Mouse (Mus musculus): ENCODE results near the gene Upk3bl. TPM values are rescaled to one million over a fixed set of nuclear protein-coding genes. Genes with fewer than 3 reads are reported as not detected.

The Upk3bl gene
- total RNA-seq, 1 experiment: 2.2 TPM

GRCm38 (mm10) chr5:136095089-136095488 is 40.8 kb downstream of the Upk3bl start:
- in situ Hi-C loops (cut with MboI; ENCODE audit: low sequenced_read_pairs in 2 of 2, unreplicated experiment in 2 of 2): no loop called here
- TF ChIP-seq CHD2 (IDR thresholded peaks at IDR 0.05; ENCODE audit: low read depth, low read length) (no peak), ZNF384 (IDR thresholded peaks at IDR 0.05; ENCODE audit: low read depth, low read length) (no peak), ZC3H11A (IDR thresholded peaks at IDR 0.05; ENCODE audit: borderline replicate concordance, low read depth, low read length) (no peak), HCFC1 (IDR thresholded peaks at IDR 0.05; ENCODE audit: borderline replicate concordance, insufficient read depth, low read length) (no peak), MAFK (IDR thresholded peaks at IDR 0.05; ENCODE audit: insufficient read depth, low read depth, low read length) (no peak)

GRCm38 (mm10) chr5:136098536-136098935 is 44.2 kb downstream of the Upk3bl start:
- Histone ChIP-seq H3K27ac (ENCODE audit: insufficient read depth, low read depth, low read length, poor library complexity, severe bottlenecking) (peak overlapping the region; percentile 14), H3K36me3 (ENCODE audit: control insufficient read depth, insufficient read depth, low read length, poor library complexity, severe bottlenecking) (no peaks in the 10 kb centered on the region), H3K4me3 (ENCODE audit: insufficient read depth in 1 of 2, low read depth in 1 of 2, low read length in 2 of 2, poor library complexity in 1 of 2, severe bottlenecking in 1 of 2) (no peak overlapping the region), H3K9ac (ENCODE audit: insufficient read depth, low read depth, low read length, poor library complexity, severe bottlenecking) (no peak overlapping the region), H3K9me3 (ENCODE audit: control insufficient read depth, insufficient read depth, low read depth, low read length) (no peaks in the 10 kb centered on the region), H3K4me1 (ENCODE audit: control insufficient read depth in 2 of 2, insufficient read depth in 2 of 2, low read length in 2 of 2, poor library complexity in 1 of 2) (peaks cover 2 to 32% of the 10 kb centered on the region in 2 experiments; a peak in 3 of 4 replicates)
- no peak for DNase-seq (ENCODE audit: low read depth, low spot score)
- no peak for TF ChIP-seq MAFK (IDR thresholded peaks at IDR 0.05; ENCODE audit: insufficient read depth, low read depth, low read length)
- TF ChIP-seq CHD2 (IDR thresholded peaks at IDR 0.05; ENCODE audit: low read depth, low read length): no peak
- TF ChIP-seq HCFC1 (IDR thresholded peaks at IDR 0.05; ENCODE audit: borderline replicate concordance, insufficient read depth, low read length): no peak
- no peak for TF ChIP-seq ZNF384 (IDR thresholded peaks at IDR 0.05; ENCODE audit: low read depth, low read length)
- no peak for TF ChIP-seq ZC3H11A (IDR thresholded peaks at IDR 0.05; ENCODE audit: borderline replicate concordance, low read depth, low read length)
- in situ Hi-C loops (cut with MboI; ENCODE audit: low sequenced_read_pairs in 2 of 2, unreplicated experiment in 2 of 2): no loop called here

More at GRCm38 (mm10) chr5:136095089-136095488, 40.8 kb downstream of the Upk3bl start:
- Histone ChIP-seq H3K9me3 (ENCODE audit: control insufficient read depth, insufficient read depth, low read depth, low read length) (no peaks in the 10 kb centered on the region), H3K4me3 (ENCODE audit: insufficient read depth in 1 of 2, low read depth in 1 of 2, low read length in 2 of 2, poor library complexity in 1 of 2, severe bottlenecking in 1 of 2) (no peak overlapping the region), H3K4me1 (ENCODE audit: control insufficient read depth in 2 of 2, insufficient read depth in 2 of 2, low read length in 2 of 2, poor library complexity in 1 of 2) (peaks cover 2 to 10% of the 10 kb centered on the region in 2 experiments; a peak in 3 of 4 replicates), H3K27ac (ENCODE audit: insufficient read depth, low read depth, low read length, poor library complexity, severe bottlenecking) (no peak overlapping the region), H3K36me3 (ENCODE audit: control insufficient read depth, insufficient read depth, low read length, poor library complexity, severe bottlenecking) (no peaks in the 10 kb centered on the region), H3K9ac (ENCODE audit: insufficient read depth, low read depth, low read length, poor library complexity, severe bottlenecking) (no peak overlapping the region)
- DNase-seq (ENCODE audit: low read depth, low spot score): no peak

- Histone ChIP-seq H3K27ac (ENCODE audit: insufficient read depth, low read depth, low read length, poor library complexity, severe bottlenecking) (no peak overlapping the region), H3K9ac (ENCODE audit: insufficient read depth, low read depth, low read length, poor library complexity, severe bottlenecking) (peak overlapping the region; percentile 73), H3K36me3 (ENCODE audit: control insufficient read depth, insufficient read depth, low read length, poor library complexity, severe bottlenecking) (no peaks in the 10 kb centered on the region), H3K9me3 (ENCODE audit: control insufficient read depth, insufficient read depth, low read depth, low read length) (no peaks in the 10 kb centered on the region), H3K4me3 (ENCODE audit: insufficient read depth in 1 of 2, low read depth in 1 of 2, low read length in 2 of 2, poor library complexity in 1 of 2, severe bottlenecking in 1 of 2) (peak overlapping the region; percentile 8 to 56; a peak in 3 of 4 replicates), H3K4me1 (ENCODE audit: control insufficient read depth in 2 of 2, insufficient read depth in 2 of 2, low read length in 2 of 2, poor library complexity in 1 of 2) (peaks cover 0 to 34% of the 10 kb centered on the region in 2 experiments; a peak in 3 of 4 replicates)
- DNase-seq (ENCODE audit: low read depth, low spot score): peak; percentile 79
- in situ Hi-C loops (cut with MboI; ENCODE audit: low sequenced_read_pairs in 2 of 2, unreplicated experiment in 2 of 2): no loop called here
- TF ChIP-seq HCFC1 (IDR thresholded peaks at IDR 0.05; ENCODE audit: borderline replicate concordance, insufficient read depth, low read length) (peak; percentile 43; the same call in 1 of the 2 replicates), ZNF384 (IDR thresholded peaks at IDR 0.05; ENCODE audit: low read depth, low read length) (peak; percentile 26; the same call in 1 of the 2 replicates), CHD2 (IDR thresholded peaks at IDR 0.05; ENCODE audit: low read depth, low read length) (no peak), MAFK (IDR thresholded peaks at IDR 0.05; ENCODE audit: insufficient read depth, low read depth, low read length) (peak; percentile 75; the same call in 1 of the 2 replicates), ZC3H11A (IDR thresholded peaks at IDR 0.05; ENCODE audit: borderline replicate concordance, low read depth, low read length) (no peak)
Observed at GRCm38 (mm10) chr5:136102099-136102820, 48.0 kb downstream of the Upk3bl start.

GRCm38 (mm10) chr5:136104511-136104910 is 50.2 kb downstream of the Upk3bl start:
- H3K27ac ChIP-seq (ENCODE audit: insufficient read depth, low read depth, low read length, poor library complexity, severe bottlenecking): no peak overlapping the region
- TF ChIP-seq HCFC1 (IDR thresholded peaks at IDR 0.05; ENCODE audit: borderline replicate concordance, insufficient read depth, low read length) (peak; percentile 58; the same call in 1 of the 2 replicates), ZC3H11A (IDR thresholded peaks at IDR 0.05; ENCODE audit: borderline replicate concordance, low read depth, low read length) (no peak), MAFK (IDR thresholded peaks at IDR 0.05; ENCODE audit: insufficient read depth, low read depth, low read length) (no peak), CHD2 (IDR thresholded peaks at IDR 0.05; ENCODE audit: low read depth, low read length) (no peak), ZNF384 (IDR thresholded peaks at IDR 0.05; ENCODE audit: low read depth, low read length) (0 out of 2 replicates have a peak, but pooled peaks have one; percentile 26)
- H3K4me1 ChIP-seq (ENCODE audit: control insufficient read depth in 2 of 2, insufficient read depth in 2 of 2, low read length in 2 of 2, poor library complexity in 1 of 2): peaks cover 0 to 37% of the 10 kb centered on the region in 2 experiments; a peak in 2 of 4 replicates
- no peaks in the 10 kb centered on the region for H3K9me3 ChIP-seq (ENCODE audit: control insufficient read depth, insufficient read depth, low read depth, low read length)
- in situ Hi-C loops (cut with MboI; ENCODE audit: low sequenced_read_pairs in 2 of 2, unreplicated experiment in 2 of 2): no loop called here
- no peak overlapping the region for H3K4me3 ChIP-seq (ENCODE audit: insufficient read depth in 1 of 2, low read depth in 1 of 2, low read length in 2 of 2, poor library complexity in 1 of 2, severe bottlenecking in 1 of 2)
- peak; percentile 94 for DNase-seq (ENCODE audit: low read depth, low spot score)
- no peak overlapping the region for H3K9ac ChIP-seq (ENCODE audit: insufficient read depth, low read depth, low read length, poor library complexity, severe bottlenecking)
- no peaks in the 10 kb centered on the region for H3K36me3 ChIP-seq (ENCODE audit: control insufficient read depth, insufficient read depth, low read length, poor library complexity, severe bottlenecking)
